Mouse (Mus musculus): Measurements from ENCODE around the gene C130050O18Rik. TPM values are rescaled to one million over a fixed set of nuclear protein-coding genes. Genes with fewer than 3 reads are reported as not detected.

The C130050O18Rik gene
- total and polyA plus RNA-seq, 2 experiments from 2014 or later = 0.34 TPM; not detected in 1

DNA sequence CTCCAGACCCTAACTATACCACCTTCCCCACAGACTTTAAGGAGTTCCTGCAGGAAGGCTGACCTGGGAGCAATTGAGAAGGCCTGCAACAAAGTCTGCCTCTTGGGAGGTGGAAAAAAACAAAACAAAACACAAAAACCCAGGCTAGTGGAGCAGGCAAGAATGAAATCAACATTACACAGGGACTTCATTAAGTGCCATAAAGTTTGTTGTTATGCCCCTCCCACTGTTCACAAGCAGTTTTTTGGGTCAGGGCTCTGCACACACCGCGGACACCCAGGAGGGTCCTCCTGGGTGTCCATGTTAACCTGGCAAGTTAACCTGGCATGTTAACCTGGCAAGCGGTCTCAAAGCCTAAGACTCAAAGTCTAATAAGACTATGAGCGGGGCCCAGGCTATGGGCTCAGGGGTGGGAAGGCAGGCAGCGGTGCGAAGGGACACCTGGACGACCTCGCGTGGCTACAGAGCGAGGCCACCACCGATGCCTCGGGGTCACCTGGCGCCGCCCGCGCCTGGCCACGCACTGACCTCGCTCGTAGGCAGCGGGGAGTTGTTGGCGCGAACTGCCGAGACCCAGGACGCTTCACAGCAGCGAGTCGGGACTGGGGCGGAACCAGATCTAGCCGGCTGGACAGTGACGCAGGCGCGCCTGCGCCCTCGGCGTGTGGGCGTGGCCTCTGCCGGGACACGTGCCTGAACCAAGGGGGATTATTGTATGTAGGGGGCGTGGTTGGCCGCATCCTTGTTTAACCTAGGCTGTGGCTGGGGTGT lies 33.3 kb upstream of the C130050O18Rik start:
- Histone ChIP-seq H3K9ac (replicated peaks; ENCODE audit: low read length) (peak overlapping the region; percentile 89), H3K27ac (peak overlapping the region; percentile 91), H3K4me1 (ENCODE audit: insufficient read depth, low read length) (peaks cover 16% of the 10 kb centered on the region), H3K27me3 (ENCODE audit: insufficient read depth, low read length) (no peaks in the 10 kb centered on the region), H3K9me3 (ENCODE audit: low read length) (no peaks in the 10 kb centered on the region), H3K36me3 (ENCODE audit: insufficient read depth, low read length) (no peaks in the 10 kb centered on the region), H3K4me2 (ENCODE audit: low read depth, low read length) (peak overlapping the region; percentile 94), H3K4me3 (ENCODE audit: low read length) (peak overlapping the region; percentile 70)
- 3% methylated on average over 39 of the region's 39 CpGs for WGBS
- ATAC-seq (peak; percentile 98), DNase-seq (ENCODE audit: low spot score) (peak; percentile 95)
- peak; percentile 27; the same call in 1 of the 2 replicates for TF ChIP-seq CTCF (IDR thresholded peaks at IDR 0.05; ENCODE audit: low read depth)

DNA sequence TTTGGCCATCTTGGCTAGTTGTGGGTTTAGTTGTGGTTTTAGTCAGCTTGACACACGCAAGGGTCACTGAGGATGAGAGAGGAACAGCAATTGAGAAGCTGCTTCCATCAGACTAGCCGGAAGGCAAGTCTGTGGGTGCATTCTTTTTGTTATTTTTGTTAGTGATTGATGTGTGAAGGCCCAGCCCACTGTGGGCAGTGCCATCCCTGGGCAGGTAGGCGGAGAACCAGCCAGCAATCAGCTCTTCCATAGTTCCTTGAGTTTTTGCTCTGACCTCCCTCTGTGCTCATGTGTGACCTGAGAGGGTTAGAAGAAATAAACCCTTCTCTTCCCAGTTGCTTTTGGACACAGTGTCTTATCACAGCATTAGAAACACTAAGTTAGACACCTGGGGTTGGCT lies 32.0 kb upstream of the C130050O18Rik start:
- no peak for TF ChIP-seq CTCF (IDR thresholded peaks at IDR 0.05; ENCODE audit: low read depth)
- Histone ChIP-seq H3K4me2 (ENCODE audit: low read depth, low read length) (no peak overlapping the region; the same call in 1 of the 2 replicates), H3K27me3 (ENCODE audit: insufficient read depth, low read length) (no peaks in the 10 kb centered on the region), H3K9ac (replicated peaks; ENCODE audit: low read length) (no peak overlapping the region), H3K36me3 (ENCODE audit: insufficient read depth, low read length) (no peaks in the 10 kb centered on the region), H3K9me3 (ENCODE audit: low read length) (no peaks in the 10 kb centered on the region), H3K4me1 (ENCODE audit: insufficient read depth, low read length) (peaks cover 16% of the 10 kb centered on the region), H3K4me3 (ENCODE audit: low read length) (no peak overlapping the region), H3K27ac (no peak overlapping the region)
- ATAC-seq (no peak), DNase-seq (ENCODE audit: low spot score) (no peak)
- WGBS = 83% methylated on average over 3 of the region's 3 CpGs

DNA sequence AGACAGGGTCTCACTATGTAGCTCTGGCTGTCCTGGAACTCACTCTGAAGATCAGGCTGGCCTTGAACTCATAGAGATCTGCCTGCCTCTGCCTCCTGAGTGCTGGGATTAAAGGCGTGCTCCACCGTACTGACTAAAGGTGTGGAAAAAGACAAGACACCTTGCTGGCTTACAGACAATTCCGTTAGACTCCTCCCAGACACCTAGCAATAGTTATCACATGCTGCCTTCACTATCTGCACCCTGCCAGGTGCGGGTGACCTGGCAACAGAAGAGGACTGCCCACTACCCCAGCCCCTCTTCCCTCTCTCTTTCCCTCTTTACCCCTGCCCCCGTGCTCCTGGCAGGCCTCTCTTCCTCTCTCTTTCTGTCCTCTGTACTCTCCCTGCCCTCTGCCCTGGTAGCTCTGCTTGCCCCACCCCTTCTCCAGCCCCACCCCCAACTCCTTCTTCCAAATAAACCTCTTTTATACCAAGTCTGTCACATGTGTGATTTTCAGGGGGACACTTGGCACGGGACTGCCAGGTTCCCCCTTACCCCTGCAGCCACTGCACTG lies 31.1 kb upstream of the C130050O18Rik start:
- no peak overlapping the region for H3K4me3 ChIP-seq (ENCODE audit: low read length)
- H3K4me2 ChIP-seq (ENCODE audit: low read depth, low read length) = no peak overlapping the region
- peaks cover 18% of the 10 kb centered on the region for H3K4me1 ChIP-seq (ENCODE audit: insufficient read depth, low read length)
- no peak for ATAC-seq
- no peak for TF ChIP-seq CTCF (IDR thresholded peaks at IDR 0.05; ENCODE audit: low read depth)
- 81% methylated on average over 6 of the region's 6 CpGs for WGBS
- no peaks in the 10 kb centered on the region for H3K9me3 ChIP-seq (ENCODE audit: low read length)
- H3K27ac ChIP-seq = no peak overlapping the region
- no peaks in the 10 kb centered on the region for H3K36me3 ChIP-seq (ENCODE audit: insufficient read depth, low read length)
- no peak overlapping the region for H3K9ac ChIP-seq (replicated peaks; ENCODE audit: low read length)
- DNase-seq (ENCODE audit: low spot score) = no peak
- no peaks in the 10 kb centered on the region for H3K27me3 ChIP-seq (ENCODE audit: insufficient read depth, low read length)

DNA sequence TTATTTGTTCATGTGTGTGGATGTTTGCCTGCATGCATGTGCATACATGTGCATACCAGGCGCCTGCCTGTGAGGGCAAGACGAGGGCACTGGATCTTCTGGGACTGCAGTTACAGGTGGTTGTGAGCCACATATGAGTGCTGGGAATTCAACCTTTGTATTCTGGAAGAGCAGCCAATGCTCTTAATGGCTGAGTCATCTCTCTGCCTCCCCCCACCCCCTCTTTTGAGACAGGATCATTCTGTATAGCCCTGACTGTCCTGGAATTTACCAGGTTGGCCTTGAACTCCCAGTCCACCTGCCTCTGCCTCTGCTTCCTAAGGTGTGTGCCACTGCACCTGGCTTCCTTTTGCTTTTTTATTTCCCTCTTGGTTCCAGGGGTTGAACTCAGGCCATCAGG lies 30.2 kb upstream of the C130050O18Rik start:
- Histone ChIP-seq H3K27me3 (ENCODE audit: insufficient read depth, low read length) (no peaks in the 10 kb centered on the region), H3K4me2 (ENCODE audit: low read depth, low read length) (no peak overlapping the region), H3K27ac (no peak overlapping the region), H3K4me3 (ENCODE audit: low read length) (no peak overlapping the region), H3K9me3 (ENCODE audit: low read length) (no peaks in the 10 kb centered on the region), H3K36me3 (ENCODE audit: insufficient read depth, low read length) (no peaks in the 10 kb centered on the region), H3K4me1 (ENCODE audit: insufficient read depth, low read length) (peaks cover 24% of the 10 kb centered on the region), H3K9ac (replicated peaks; ENCODE audit: low read length) (no peak overlapping the region)
- WGBS = 89% methylated on average over 2 of the region's 2 CpGs
- no peak for TF ChIP-seq CTCF (IDR thresholded peaks at IDR 0.05; ENCODE audit: low read depth)
- no peak for ATAC-seq
- no peak for DNase-seq (ENCODE audit: low spot score)

DNA sequence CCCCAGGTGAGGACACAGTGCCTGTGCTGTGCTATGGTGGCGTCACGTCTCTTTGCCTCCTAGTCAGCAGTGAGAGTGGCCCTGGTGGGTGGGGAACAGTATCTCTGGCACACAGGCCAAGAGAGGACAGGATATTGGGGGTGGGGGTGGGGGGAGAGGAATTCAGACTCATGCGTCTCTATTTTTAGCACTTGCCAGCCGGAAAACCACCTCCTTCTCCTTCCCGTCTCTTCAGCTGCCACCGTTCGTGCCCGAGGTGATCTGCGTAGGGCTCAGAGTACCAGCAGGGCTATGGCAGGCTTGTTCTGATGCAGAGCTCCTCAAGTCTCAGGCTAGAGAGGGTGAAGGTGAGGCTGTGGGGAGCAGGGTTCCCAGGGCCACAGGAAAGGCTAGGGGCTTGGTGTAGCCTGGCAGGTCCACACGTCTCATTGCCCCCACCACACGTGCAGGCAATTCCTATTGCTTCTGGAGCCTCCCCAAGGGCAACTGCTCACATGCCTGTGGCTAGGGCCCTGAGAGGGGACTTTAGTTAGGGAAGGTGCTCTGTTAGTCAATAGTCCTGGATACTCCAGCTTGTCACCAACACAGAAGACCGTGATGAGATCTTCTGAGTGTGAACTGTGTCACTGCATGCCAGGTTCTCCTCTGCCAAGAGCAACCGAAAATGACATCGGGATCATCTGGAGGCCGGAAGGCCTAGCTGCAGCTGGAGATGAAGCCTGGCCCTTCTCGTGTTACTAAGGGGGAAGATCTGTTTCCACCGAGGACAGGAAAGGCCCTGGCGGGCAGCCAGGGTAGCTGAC lies 27.4 kb upstream of the C130050O18Rik start, which contains the start of gene Gpr146:
TSS of gene Gpr146 (plus strand) at position 230 of the 803 bp plus-strand sequence.
- H3K9ac ChIP-seq (replicated peaks; ENCODE audit: low read length) = no peak within 1 kb of the TSS
- H3K36me3 ChIP-seq (ENCODE audit: insufficient read depth, low read length) = no peaks in the 10 kb centered on the region
- no peak for ATAC-seq
- 70% methylated on average over 18 of the region's 18 CpGs for WGBS
- no peaks in the 10 kb centered on the region for H3K9me3 ChIP-seq (ENCODE audit: low read length)
- H3K4me2 ChIP-seq (ENCODE audit: low read depth, low read length) = no peak within 1 kb of the TSS
- no peak within 1 kb of the TSS for H3K4me3 ChIP-seq (ENCODE audit: low read length)
- DNase-seq (ENCODE audit: low spot score) = no peak
- TF ChIP-seq CTCF (IDR thresholded peaks at IDR 0.05; ENCODE audit: low read depth) = no peak
- no peaks in the 10 kb centered on the region for H3K27me3 ChIP-seq (ENCODE audit: insufficient read depth, low read length)
- peak within 1 kb of the TSS; percentile 22; the same call in 1 of the 2 replicates for H3K27ac ChIP-seq
- peaks cover 22% of the 10 kb centered on the region for H3K4me1 ChIP-seq (ENCODE audit: insufficient read depth, low read length)

DNA sequence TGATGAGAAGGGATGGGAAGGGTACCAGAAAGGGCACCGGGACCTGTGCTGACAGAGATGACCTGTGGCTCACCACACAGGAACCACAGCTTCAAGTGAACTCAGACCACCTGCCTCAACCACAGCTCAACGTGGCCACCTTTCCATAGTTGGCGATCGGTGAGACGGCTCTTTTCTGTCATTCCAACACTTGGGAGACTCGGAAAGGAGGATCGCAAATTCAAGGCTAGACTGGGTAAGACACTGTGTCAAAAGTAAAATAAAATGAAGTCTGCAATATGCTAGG lies 26.9 kb upstream of the C130050O18Rik start:
- no peak for ATAC-seq
- DNase-seq (ENCODE audit: low spot score) = no peak
- Histone ChIP-seq H3K27me3 (ENCODE audit: insufficient read depth, low read length) (no peaks in the 10 kb centered on the region), H3K9me3 (ENCODE audit: low read length) (no peaks in the 10 kb centered on the region), H3K4me1 (ENCODE audit: insufficient read depth, low read length) (peaks cover 25% of the 10 kb centered on the region), H3K9ac (replicated peaks; ENCODE audit: low read length) (no peak overlapping the region), H3K36me3 (ENCODE audit: insufficient read depth, low read length) (no peaks in the 10 kb centered on the region), H3K4me2 (ENCODE audit: low read depth, low read length) (no peak overlapping the region), H3K4me3 (ENCODE audit: low read length) (no peak overlapping the region), H3K27ac (no peak overlapping the region)
- 82% methylated on average over 7 of the region's 7 CpGs for WGBS
- TF ChIP-seq CTCF (IDR thresholded peaks at IDR 0.05; ENCODE audit: low read depth) = no peak
